Mouse (Mus musculus): ENCODE results near the gene Uba6.

Gene Uba6

GRCm38 (mm10) chr5:86072756-86073386, 99.7 kb downstream of the Uba6 start:
- no peak for DNase-seq (ENCODE audit: low spot score)

- DNase-seq (ENCODE audit: low spot score): no peak
These were observed 101.1 kb downstream of the Uba6 start, which contains the start of gene Stap1 for GRCm38 (mm10) chr5:86071538-86071937. Gene Stap1 (plus strand): TSS chr5:86071746.

- no peak for DNase-seq (ENCODE audit: low spot score)
These were observed 103.5 kb downstream of the Uba6 start for GRCm38 (mm10) chr5:86069121-86069520.

- DNase-seq (ENCODE audit: low spot score): no peak
These were observed 104.2 kb downstream of the Uba6 start for GRCm38 (mm10) chr5:86068451-86068850.

GRCm38 (mm10) chr5:86066551-86066929, 106.1 kb downstream of the Uba6 start:
- peak; percentile 83 for DNase-seq (ENCODE audit: low spot score)

- DNase-seq (ENCODE audit: low spot score): no peak
These were observed 106.6 kb downstream of the Uba6 start for GRCm38 (mm10) chr5:86065876-86066550.

- DNase-seq (ENCODE audit: low spot score): peak; percentile 94
These were observed 107.3 kb downstream of the Uba6 start, which contains the start of gene Cenpc1 for GRCm38 (mm10) chr5:86065101-86065875. Gene Cenpc1 (minus strand): TSS chr5:86065583.

- DNase-seq (ENCODE audit: low spot score): no peak
These were observed 109.1 kb downstream of the Uba6 start for GRCm38 (mm10) chr5:86063501-86063900.
